Mouse (Mus musculus): ENCODE results near the gene Slc25a29. TPM values are rescaled to one million over a fixed set of nuclear protein-coding genes. Genes with fewer than 3 reads are reported as not detected.

Gene Slc25a29
- total and polyA plus RNA-seq, 3 experiments, result 1.1 to 2.0 (median 1.5) TPM

DNA sequence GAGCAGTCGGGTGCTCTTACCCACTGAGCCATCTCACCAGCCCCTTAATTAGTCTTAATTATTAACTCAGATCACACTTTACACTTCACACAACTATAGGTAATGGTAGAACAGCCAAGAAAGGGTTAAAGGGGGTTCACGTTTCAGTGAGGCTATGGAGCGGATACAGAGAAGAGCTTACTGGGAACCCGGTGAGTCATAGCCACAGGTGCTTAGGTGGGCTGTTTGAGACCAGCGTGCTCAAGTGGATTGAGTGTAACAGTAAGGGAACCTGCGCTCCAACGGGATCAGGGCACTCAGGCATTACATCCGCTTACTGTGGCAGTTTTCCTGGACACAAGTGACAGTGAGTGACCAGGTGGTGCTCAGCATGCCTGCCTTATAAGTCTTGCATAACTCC, 12.6 kb downstream of the Slc25a29 start:
- in situ Hi-C loops (cut with MboI; ENCODE audit: low pct_ligation_motif_present, low pct_unique_long_range_greater_than_20kb, low sequenced_read_pairs) (no loop called here), dilution Hi-C loops (cut with MboI; ENCODE audit: extremely low pct_ligation_motif_present, extremely low pct_unique_long_range_greater_than_20kb, low sequenced_read_pairs) (no loop called here)
- no peaks in the 10 kb centered on the region for H3K27me3 ChIP-seq (replicated peaks)

DNA sequence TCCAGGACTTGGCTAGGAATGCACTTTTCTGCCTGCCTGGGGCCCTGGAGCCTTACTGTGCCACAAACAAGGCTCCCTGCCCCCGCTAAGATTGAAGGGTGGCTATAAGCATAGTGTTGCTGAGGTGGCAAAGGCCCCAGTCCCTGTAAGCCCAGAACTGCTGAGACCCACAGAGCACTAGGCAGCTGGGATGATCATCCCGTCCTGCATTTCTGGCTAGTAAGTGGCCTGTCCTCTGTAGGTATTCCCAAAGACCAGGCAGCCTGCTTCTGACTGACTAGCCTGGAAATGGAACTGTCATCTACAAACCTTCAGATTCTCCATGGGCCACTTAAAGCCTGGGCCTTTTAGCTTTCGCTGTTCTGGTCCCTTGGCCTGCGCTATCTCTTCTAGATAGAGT, 15.2 kb downstream of the Slc25a29 start:
- in situ Hi-C loops (cut with MboI; ENCODE audit: low pct_ligation_motif_present, low pct_unique_long_range_greater_than_20kb, low sequenced_read_pairs) (no loop called here), dilution Hi-C loops (cut with MboI; ENCODE audit: extremely low pct_ligation_motif_present, extremely low pct_unique_long_range_greater_than_20kb, low sequenced_read_pairs) (no loop called here)
- Histone ChIP-seq H3K9me3 (replicated peaks; ENCODE audit: low read length) (no peaks in the 10 kb centered on the region), H3K36me3 (replicated peaks in 1 of 2; ENCODE audit: control insufficient read depth in 1 of 2, insufficient read depth in 1 of 2, low read length in 1 of 2) (peaks cover 33 to 78% of the 10 kb centered on the region in 2 experiments), H3K4me2 (ENCODE audit: insufficient read depth, low read depth, poor library complexity, severe bottlenecking) (no peak overlapping the region), H3K27me3 (replicated peaks) (no peaks in the 10 kb centered on the region), H3K27ac (ENCODE audit: insufficient read depth, low read depth) (no peak overlapping the region), H3K79me2 (replicated peaks; ENCODE audit: control insufficient read depth, extremely low read depth, insufficient read depth, poor library complexity, severe bottlenecking) (peaks cover 1% of the 10 kb centered on the region), H3K4me1 (ENCODE audit: control insufficient read depth in 1 of 2, insufficient read depth in 2 of 2) (no peaks in the 10 kb centered on the region), H3K4me3 (replicated peaks in 1 of 3; ENCODE audit: low read depth in 2 of 3, low read length in 2 of 3, poor library complexity in 1 of 3) (no peak overlapping the region), H3K9ac (ENCODE audit: insufficient read depth, low read depth) (no peak overlapping the region)
- no peak for DNase-seq (ENCODE audit: extremely low read depth)
- TF ChIP-seq NRF1 (IDR thresholded peaks at IDR 0.05; ENCODE audit: low read depth, low read length) (no peak), ETS1 (conservative IDR thresholded peaks at IDR 0.05; ENCODE audit: low read depth, low read length) (no peak), RCOR1 (conservative IDR thresholded peaks at IDR 0.05; ENCODE audit: low read depth, low read length) (no peak), KAT2A (IDR thresholded peaks at IDR 0.05; ENCODE audit: insufficient replicate concordance, low read length) (no peak), BHLHE40 (IDR thresholded peaks at IDR 0.05; ENCODE audit: low read depth, low read length) (no peak), CHD2 (IDR thresholded peaks at IDR 0.05; ENCODE audit: low read length) (no peak), JUN (IDR thresholded peaks at IDR 0.05; ENCODE audit: insufficient read depth, low read depth, low read length) (no peak), PAX5 (IDR thresholded peaks at IDR 0.05; ENCODE audit: low read length) (no peak), MXI1 (IDR thresholded peaks at IDR 0.05; ENCODE audit: low read depth, low read length) (no peak), ZMIZ1 (IDR thresholded peaks at IDR 0.05; ENCODE audit: low read depth, low read length) (no peak), MEF2A (IDR thresholded peaks at IDR 0.05; ENCODE audit: borderline replicate concordance, low read depth, low read length) (no peak), HCFC1 (IDR thresholded peaks at IDR 0.05; ENCODE audit: low read depth, low read length) (no peak), ZNF384 (IDR thresholded peaks at IDR 0.05; ENCODE audit: low read depth, low read length) (no peak), POLR2A (IDR thresholded peaks at IDR 0.05; ENCODE audit: low read depth, low read length) (no peak), ELF1 (IDR thresholded peaks at IDR 0.05; ENCODE audit: low read depth, low read length) (no peak)

More for the DNA sequence above, 12.6 kb downstream of the Slc25a29 start:
- H3K4me3 ChIP-seq (replicated peaks in 1 of 3; ENCODE audit: low read depth in 2 of 3, low read length in 2 of 3, poor library complexity in 1 of 3), result no peak overlapping the region
- no peaks in the 10 kb centered on the region for H3K79me2 ChIP-seq (replicated peaks; ENCODE audit: control insufficient read depth, extremely low read depth, insufficient read depth, poor library complexity, severe bottlenecking)
- TF ChIP-seq PAX5 (IDR thresholded peaks at IDR 0.05; ENCODE audit: low read length) (no peak), MAZ (IDR thresholded peaks at IDR 0.05; ENCODE audit: low read depth, low read length) (no peak), ZNF384 (IDR thresholded peaks at IDR 0.05; ENCODE audit: low read depth, low read length) (no peak), TBP (conservative IDR thresholded peaks at IDR 0.05; ENCODE audit: low read depth, low read length) (no peak), JUN (IDR thresholded peaks at IDR 0.05; ENCODE audit: insufficient read depth, low read depth, low read length) (no peak), BHLHE40 (IDR thresholded peaks at IDR 0.05; ENCODE audit: low read depth, low read length) (no peak), UBTF (IDR thresholded peaks at IDR 0.05; ENCODE audit: low read depth, low read length) (no peak), NELFE (IDR thresholded peaks at IDR 0.05; ENCODE audit: low read depth, low read length) (no peak), USF1 (IDR thresholded peaks at IDR 0.05; ENCODE audit: low read depth, low read length) (no peak), ZMIZ1 (IDR thresholded peaks at IDR 0.05; ENCODE audit: low read depth, low read length) (no peak), RCOR1 (conservative IDR thresholded peaks at IDR 0.05; ENCODE audit: low read depth, low read length) (no peak), MXI1 (IDR thresholded peaks at IDR 0.05; ENCODE audit: low read depth, low read length) (no peak)
- H3K36me3 ChIP-seq (replicated peaks in 1 of 2; ENCODE audit: control insufficient read depth in 1 of 2, insufficient read depth in 1 of 2, low read length in 1 of 2), result peaks cover 28 to 84% of the 10 kb centered on the region in 2 experiments
- H3K4me1 ChIP-seq (ENCODE audit: control insufficient read depth in 1 of 2, insufficient read depth in 2 of 2), result peaks cover 0 to 6% of the 10 kb centered on the region in 2 experiments; a peak in 1 of 4 replicates
- no peak for DNase-seq (ENCODE audit: extremely low read depth)
- no peak overlapping the region for H3K4me2 ChIP-seq (ENCODE audit: insufficient read depth, low read depth, poor library complexity, severe bottlenecking)
- peaks cover 1% of the 10 kb centered on the region for H3K9me3 ChIP-seq (replicated peaks; ENCODE audit: low read length)
- H3K9ac ChIP-seq (ENCODE audit: insufficient read depth, low read depth), result no peak overlapping the region
- no peak overlapping the region for H3K27ac ChIP-seq (ENCODE audit: insufficient read depth, low read depth)
